Mouse (Mus musculus) brain, embryonic 18.5 days (tissue): ENCODE results near the gene Mecom.

Source experiments
- DNase-seq: peaks from one replicate; pipeline ENCODE4 v3.0.0-alpha.2; 2012; ENCODE audit warnings: low read depth, low spot score

Mecom gene

DNA sequence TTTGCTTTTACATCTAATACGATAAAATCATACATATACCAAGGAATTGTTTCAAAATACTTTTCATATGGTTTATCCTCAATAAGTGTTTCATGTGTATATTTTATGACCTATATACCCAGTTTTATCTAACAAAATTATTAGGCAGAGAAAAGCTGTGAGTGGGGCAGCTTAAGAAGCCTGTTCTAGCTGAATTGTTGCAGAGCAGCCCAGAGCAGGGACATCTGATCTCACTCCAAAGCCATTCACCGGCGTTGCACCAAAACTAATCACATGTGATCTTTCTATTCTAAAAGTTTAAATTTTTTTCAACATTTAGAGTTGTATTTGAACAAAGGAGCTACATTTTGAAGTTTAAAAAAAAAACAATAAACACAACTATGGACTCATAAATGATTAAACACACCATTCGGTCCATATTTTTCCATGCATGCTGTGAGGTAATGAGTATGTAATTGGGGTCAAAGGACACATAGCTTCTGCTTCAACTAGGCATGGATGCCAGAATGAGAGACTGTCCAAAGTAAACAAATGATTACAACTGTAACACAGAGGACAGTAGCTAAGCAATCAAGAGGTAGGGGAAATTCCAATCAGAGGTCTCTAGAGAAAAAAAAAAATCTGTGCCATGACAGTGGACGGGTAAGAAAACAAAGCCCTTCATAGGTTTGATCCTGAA, 64.7 kb downstream of the Mecom start:
- no peak for DNase-seq

GRCm38 (mm10) chr3:30481682-30482081, 66.1 kb downstream of the Mecom start:
- DNase-seq = no peak

DNA sequence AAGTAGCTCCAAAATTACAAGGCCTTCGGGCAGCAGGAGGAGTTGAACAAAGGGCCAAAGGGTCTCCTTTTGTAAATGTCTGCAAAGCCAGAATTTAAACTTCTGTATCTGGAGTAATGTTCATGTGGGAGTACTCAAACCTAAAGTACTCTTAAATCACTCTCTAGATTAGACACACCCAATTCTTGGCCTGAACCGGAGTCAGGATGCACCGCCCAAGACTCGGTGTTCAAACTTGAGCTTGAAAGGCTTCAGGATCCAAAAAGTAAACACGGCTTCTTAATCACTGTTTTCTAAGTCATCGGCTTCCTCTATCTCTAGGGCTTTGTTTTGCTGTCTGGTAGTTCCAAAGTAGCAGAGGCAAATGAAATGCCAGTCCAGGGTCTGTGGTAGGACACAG, 67.3 kb downstream of the Mecom start:
- DNase-seq = no peak

DNA sequence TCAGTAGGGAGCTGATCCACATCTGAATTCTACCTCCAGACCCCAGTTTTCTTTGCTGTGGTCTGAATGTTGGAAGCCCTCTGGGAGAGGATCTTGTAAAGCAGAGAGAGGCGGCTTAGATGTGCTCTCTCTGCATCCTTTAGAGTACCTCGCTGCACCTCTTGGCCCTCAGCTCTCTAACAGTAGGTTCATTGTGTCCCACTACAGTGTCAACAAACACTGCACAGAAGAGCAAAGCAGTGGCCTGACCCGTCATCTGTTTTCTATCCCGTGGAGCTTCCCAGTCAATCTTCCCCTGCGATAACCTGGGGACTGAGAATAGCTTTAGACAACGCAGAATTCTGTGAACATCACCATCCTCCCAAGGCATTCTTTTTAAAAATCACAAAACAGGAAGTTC, 69.6 kb downstream of the Mecom start:
- no peak for DNase-seq

DNA sequence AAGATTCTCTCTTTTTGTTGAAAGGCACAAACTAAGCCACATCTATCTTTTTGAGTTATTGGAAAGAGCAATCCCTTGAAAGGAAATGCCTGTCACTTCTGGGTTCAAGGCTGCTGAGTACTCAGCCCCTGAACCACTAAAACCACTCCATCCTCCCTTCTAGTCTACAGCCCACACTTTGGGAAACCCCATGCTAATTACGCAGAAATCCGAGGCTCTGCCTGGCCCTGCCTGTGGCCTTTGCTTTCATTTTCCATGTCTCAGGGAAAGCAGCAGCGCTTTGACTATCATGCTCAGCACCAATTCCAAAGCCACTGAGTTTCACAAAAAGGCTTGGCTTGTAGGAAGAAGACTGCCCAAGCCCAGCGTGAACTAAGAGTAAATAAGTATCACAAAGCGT, 70.8 kb downstream of the Mecom start:
- DNase-seq = no peak

GRCm38 (mm10) chr3:30475591-30475990, 72.2 kb downstream of the Mecom start:
- DNase-seq = no peak

DNA sequence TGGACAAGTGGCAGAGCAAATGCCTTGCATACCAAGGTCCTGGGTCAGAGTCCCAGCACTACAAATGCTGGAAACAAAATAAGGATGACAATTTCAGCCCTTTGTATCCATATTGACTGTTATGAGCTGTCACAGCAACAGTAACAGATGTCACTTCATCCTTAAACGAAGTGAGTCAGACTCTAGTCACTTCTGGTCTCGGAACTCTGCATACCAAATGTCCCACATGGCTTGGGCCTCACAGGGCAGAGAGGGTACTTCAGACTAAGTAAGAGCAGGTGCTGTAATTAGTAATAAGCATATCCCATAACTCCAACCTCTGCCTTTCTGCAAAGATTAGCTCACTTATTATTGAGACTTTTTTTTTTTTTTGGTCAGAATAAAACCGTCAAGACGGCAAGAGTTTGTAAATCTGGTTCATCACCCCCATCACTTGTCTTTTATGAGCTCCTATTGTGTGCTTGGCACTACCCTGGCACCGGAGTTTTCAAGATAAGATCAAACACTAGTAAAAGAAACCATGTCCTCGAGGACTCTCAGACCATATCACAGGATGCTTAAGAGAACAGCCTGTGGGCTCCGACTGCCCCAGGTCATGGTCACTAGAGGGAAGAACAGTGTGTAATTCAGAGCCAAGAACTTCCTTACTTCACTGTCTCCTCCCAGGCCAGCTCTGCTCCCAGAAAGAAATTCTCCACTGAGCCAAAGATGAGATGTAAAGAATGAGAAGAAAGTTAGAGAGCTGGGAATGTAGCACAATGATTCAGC, 79.6 kb downstream of the Mecom start:
- DNase-seq = no peak

- DNase-seq = no peak
Measured at GRCm38 (mm10) chr3:30466031-30466650, 81.7 kb downstream of the Mecom start.

DNA sequence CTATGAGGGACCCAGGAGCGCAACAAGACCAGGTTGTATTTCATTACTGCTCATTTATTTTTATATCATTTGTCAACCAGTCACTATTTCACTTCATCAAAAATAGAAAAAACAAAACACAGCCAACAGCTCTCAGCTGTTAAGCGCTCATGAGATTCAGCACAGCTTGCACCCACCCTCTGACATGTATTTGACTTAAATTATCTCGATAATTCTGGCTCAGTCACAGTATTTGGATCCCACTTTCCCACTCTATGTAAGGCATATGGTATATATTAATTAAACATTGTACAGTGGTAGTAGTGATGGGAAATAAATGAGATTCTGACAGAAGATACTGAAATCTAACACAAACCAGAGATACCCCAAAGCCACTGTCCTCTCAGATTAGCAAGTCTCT, 83.3 kb downstream of the Mecom start:
- DNase-seq = no peak

GRCm38 (mm10) chr3:30461831-30462230, 86.0 kb downstream of the Mecom start:
- DNase-seq = no peak

DNA sequence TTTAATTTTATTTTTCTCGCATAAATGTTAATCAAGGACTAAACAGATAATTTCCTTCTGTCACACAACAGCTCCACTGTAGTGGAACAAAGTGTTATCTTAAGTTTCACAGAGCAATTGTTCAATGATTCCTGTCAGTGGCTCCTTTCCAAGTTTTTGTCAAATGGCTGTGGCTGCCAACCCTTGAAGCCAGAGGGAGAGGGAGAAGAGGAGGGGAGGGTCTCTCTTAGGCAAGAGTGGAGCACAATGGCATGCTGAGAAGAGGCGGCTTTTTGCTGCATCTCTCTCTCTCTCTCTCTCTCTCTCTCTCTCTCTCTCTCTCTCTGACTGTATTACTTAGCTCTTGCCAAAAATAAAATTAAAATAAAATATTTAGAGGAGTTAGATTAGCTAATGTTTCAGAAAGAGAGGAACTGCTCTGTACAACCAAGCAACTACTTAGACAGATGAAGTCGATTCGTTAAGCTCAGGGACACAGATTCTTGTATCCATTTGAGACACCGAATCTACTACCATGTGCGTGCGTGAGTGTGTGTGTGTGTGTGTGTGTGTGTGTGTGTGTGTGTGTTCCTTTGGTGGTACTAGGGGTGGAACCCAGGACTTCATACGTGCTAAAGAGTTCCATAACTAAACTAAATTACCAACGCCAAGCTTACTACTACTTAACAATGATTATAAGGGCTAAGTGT, 86.8 kb downstream of the Mecom start:
- peak; percentile 22 for DNase-seq

DNA sequence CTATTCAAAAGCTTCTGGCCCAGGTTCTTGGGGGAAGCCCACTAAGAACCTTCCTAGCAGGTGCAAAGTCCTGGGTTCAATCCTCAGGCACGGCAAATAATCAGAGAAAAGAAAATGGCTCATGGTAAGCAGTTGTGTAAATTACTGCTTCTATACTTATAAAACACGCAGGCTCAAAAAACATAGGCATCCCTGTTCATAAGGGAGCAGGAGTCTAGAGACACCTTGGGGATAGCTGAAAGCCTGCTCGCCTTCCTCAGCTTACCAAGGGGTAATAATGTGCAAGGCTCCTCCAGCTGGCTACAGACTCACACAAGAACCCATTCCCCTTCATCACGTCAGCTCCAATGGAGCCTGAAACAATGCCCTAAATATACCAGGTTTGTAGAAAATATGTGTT, 88.2 kb downstream of the Mecom start:
- no peak for DNase-seq

DNA sequence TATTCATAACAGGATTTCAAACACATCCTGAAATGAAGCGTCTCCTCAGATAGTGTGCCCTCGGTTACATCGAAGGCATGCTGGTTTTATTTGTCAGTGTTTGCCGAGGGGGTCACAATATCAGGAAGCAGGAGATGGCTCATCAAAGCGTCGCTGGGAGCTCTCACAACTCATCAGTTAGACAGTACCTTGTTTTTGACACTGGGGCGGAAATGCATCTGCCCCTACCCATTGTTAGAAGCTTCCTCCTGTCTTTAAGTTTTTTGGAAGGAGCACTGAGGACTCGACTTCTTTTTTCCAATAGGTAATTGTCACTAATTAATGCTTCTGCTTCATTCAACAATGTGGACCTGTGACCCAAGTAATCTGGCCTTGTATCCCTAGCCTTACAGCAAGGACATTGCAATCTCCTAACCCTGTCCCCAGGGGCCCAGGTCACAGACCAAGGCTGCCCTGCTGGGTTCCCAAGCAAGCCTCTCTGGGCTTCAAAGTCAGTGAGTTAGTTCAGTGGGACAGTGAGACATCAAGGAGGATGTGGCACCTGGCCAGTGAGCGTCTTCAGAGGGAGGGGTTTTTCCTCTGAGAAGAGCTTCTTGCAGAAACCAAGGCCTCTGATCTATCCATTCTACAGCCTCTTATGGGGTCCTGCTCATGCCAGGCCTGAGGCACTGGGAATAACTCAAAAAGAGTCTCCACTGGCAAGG, 89.7 kb downstream of the Mecom start:
- no peak for DNase-seq

DNA sequence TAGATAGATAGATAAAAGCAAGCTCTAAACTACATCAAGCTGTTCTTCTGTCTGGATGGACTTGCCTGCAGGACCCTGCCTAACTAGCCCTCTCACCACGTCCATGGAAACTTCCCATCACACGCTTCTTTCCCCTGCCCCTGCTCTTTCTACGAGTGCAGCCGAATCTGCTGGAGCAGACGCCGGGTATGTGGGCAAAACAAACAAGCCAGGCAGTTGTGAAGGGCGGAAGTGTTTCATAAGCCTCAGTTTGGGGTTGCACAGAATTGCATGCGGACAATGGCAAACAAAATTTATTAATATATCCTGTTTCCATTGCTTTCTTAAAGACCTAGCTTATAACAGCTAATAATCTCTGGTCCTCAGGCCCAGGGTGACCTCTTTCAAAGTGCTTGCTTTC, 91.9 kb downstream of the Mecom start:
- DNase-seq = no peak

DNA sequence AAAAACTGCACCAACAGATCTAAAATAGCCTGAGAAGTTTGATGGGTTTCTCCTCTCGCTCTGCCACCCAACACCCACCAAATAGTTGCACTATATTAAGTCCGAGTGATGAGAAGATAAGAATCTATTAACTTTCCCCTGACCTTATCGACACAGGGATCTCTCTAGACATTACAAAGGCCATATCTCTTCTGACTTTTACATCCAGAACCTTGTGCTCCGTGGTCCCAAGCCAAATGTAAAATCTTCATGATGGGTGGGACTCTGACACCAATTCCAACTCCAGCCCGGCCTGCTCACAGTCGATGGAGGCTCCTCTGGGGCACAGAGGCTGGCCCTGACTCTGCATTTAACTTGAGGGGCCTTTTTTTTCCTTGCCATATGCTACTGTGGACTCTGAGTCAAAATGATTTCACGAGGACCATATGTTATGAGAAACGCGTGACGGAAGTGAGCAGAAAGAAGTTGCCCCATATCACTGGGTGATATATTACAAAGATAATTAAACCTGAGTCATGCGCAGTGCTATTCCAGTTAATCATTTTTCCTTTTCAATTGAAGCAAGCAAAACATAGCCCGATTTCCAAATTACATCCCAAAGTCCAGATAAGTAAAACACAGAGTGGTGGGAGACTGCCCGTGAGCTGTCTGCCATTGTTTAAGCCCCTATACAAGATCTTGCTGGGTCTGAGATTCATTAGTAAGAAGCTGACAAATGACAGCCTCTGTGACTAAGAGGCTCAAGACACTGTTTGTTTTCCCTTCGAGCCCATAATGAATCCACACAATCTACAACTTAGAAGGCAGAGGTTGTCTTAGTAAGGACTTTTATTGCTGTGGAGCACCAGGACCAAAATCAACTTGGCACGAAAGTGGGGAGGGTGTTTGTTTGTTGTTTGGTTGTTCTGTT, 94.0 kb downstream of the Mecom start:
- no peak for DNase-seq

DNA sequence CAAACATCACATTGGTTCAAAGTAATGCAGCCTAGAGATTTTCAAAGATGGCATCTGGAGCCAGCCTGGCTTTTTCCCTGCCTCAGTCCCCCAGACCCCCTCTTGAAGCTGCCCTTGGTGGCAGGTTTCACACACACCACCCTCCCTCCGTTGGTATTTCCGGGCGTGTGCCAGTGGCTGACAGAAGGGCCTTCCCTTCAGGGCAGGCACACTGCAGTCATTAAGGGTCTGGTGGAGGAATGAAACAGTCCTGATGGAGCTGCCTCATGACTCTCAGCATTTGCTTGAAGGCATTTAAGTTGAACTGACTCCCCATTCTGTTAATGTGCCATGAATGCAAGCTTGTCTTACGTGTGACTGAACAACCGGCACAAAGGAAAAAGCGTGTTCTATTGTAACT, 94.8 kb downstream of the Mecom start:
- no peak for DNase-seq

DNA sequence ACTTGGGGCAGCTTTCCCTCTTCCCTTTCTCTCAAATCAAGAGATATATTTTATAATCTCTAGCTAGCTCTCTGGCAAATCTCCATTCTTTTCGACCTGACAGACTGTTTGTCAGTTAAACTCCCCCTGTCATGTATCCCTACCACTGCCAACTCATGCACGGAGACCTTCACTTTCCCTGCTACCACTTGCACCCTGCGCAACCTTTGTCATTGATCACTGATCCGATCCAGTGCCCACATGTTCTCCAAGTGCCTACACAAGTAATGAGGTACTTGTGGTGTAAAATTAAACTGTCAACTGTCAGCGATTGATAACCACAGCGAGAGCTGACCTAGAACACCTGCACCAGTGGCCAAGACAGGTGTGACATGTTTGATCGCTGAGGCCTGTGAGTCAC, 95.3 kb downstream of the Mecom start:
- no peak for DNase-seq

DNA sequence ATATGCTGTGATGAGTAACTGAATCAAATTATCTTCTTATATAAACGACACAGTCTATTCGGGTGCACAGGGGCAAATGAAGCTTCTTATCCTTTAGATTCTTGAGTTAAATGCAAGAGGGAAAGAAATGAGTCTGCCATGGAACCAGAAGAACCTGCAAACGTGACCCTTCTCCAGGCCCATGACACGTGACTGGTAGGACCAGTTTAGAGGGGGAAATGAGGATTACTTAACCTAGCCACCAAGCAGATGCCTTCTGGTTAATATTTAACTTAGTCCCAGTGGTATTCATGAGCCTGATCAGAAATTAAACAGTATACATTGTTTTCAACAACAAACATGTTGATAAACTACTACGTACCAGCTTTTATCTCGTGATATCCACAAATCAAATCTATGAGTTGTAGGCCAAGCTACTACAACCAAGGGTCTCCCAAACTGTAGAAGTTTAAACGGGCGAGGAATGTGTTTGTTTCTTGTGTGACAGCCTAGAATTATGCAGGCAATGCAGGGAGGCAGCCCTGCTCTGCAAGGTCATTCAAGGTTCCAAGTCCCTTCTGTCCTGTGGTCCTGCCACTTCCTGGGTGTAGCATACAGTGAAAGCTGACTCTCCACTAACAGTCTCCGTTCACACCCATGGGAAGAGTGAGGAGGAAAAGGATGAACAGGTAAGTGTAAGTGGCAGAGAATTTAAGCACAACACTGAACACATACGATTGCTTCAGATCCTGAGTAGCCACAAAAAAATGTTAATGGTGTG, 97.4 kb downstream of the Mecom start:
- no peak for DNase-seq

DNA sequence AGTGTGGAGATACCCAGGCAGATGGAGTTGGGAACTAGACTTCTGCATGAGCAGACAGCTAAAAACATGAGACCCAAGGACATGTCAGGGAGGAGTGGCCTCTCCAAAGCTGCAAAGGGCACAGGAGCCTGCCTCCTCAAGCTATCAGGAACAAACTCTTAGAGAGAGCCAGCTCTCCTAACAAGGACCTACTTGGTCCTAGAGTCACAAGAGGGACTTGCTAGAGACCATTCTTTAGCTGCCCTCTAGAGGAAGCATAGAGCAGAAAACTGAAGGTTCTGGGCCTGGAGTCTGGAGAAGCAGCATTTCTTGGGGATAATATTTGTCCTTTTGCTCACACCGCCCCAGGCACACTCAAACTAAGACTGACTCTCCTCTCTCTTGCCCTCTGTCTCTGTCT, 99.2 kb downstream of the Mecom start:
- DNase-seq = no peak

DNA sequence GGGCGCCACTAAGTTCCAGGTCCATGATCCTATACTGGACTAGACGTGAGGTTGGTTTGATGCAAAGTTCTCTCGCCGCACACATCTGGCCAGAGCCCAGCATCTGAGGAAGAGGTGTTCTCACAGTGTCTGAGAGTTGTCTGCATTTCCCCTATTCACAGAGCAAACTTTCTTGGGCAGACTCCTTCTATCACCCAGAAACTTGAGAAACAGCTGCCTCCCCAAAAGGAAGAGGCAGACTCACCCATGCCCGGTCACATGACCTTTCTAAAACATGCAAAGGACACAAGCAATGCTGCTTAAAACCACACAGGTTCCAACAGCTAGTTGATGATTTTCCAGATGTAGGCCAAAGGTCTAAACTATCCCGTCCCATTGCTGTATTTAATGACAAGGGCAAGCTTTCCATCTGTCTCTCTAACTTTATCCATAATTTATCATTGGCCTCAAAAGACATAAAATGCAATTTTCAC, 101.8 kb downstream of the Mecom start:
- DNase-seq = no peak
